Mouse (Mus musculus) G1E (cell line): ENCODE measurements around the gene Asah2. TPM values are rescaled to one million over a fixed set of nuclear protein-coding genes. Genes with fewer than 3 reads are reported as not detected.

Experiments used
- ATAC-seq: 2 replicates; pipeline ENCODE4 v1.8.0; 2016; ENCODE audit warnings: mild to moderate bottlenecking; ENCODE audit not compliant: insufficient number of reproducible peaks, poor library complexity, low FRiP score, severe bottlenecking; ENCODE audit errors: extremely low read depth
- DNase-seq: peaks from one replicate; pipeline ENCODE4 v3.0.0; 2012; ENCODE audit warnings: low spot score
- H3K27me3 ChIP-seq: 2 replicates; pipeline ENCODE4 v1.6.1; 2012; ENCODE audit warnings: mild to moderate bottlenecking, low read length, inconsistent platforms; ENCODE audit not compliant: insufficient read depth
- H3K36me3 ChIP-seq: replicated peaks from 2 replicates; pipeline ENCODE3; 2012; ENCODE audit warnings: mild to moderate bottlenecking, inconsistent platforms
- H3K4me1 ChIP-seq: 2 replicates; pipeline ENCODE4 v1.6.1; 2012; ENCODE audit warnings: low read depth, low read length, inconsistent platforms, mixed read lengths; ENCODE audit not compliant: insufficient read depth
- H3K4me3 ChIP-seq: 2 replicates; pipeline ENCODE4 v1.5.1; 2012; ENCODE audit warnings: low read depth, mild to moderate bottlenecking, inconsistent platforms, low read length, moderate library complexity, mixed read lengths
- H3K9me3 ChIP-seq: replicated peaks from 2 replicates; pipeline ENCODE4 v1.6.1; 2012; ENCODE audit warnings: inconsistent platforms
- CTCF ChIP-seq: IDR thresholded peaks from 2 replicates; pipeline ENCODE4 v1.5.1; 2012; ENCODE audit warnings: low read depth, low read length, inconsistent platforms, mixed read lengths
- GATA1 ChIP-seq: IDR thresholded peaks from 2 replicates; pipeline ENCODE4 v1.6.1; 2012; ENCODE audit warnings: borderline replicate concordance, low read length, inconsistent platforms, mixed read lengths
- GATA2 ChIP-seq: IDR thresholded peaks from 2 replicates; pipeline ENCODE4 v1.6.1; 2012; ENCODE audit warnings: low read depth, low read length, inconsistent platforms, borderline replicate concordance
- POLR2AphosphoS5 ChIP-seq: IDR thresholded peaks from 2 replicates; pipeline ENCODE4 v1.6.1; 2012; ENCODE audit warnings: low read depth, low read length, inconsistent platforms; ENCODE audit not compliant: insufficient replicate concordance
- TAL1 ChIP-seq: conservative IDR thresholded peaks from 2 replicates; pipeline ENCODE4 v1.6.1; 2012; ENCODE audit warnings: low read depth, low read length, inconsistent platforms, mixed read lengths
- polyA plus RNA-seq: library from polyadenylated mRNA; stranded (reverse); fragments of >175 nt; gene quantifications from 2 replicates; pipeline ENCODE4 v1.2.3, GENCODE M21; 2012
- total RNA-seq, 2 experiments: library from RNA; stranded (forward) in 1 of 2; stranded (reverse) in 1 of 2; fragments of 200-1000 nt in 1 of 2; fragments of >200 nt in 1 of 2; fragmentation: Nextera tagmentation in 1 of 2; gene quantifications; 2 replicates each; pipeline ENCODE4 v1.2.3; 2014 to 2017

Asah2 gene
- total RNA-seq (2014; fragmentation: Nextera tagmentation): 0.83 and 3.8 TPM in 2 replicates
- 0.93 and 1.5 TPM in 2 replicates for total RNA-seq (2017)
- polyA plus RNA-seq: 0.04 and 0.07 TPM in 2 replicates

GRCm38 (mm10) chr19:32107771-32108306 lies at the start of gene Asah2:
TSS of gene Asah2 (minus strand) at chr19:32108211.
- no peaks in the 10 kb centered on the region for H3K36me3 ChIP-seq
- H3K27me3 ChIP-seq: peaks cover 32% of the 10 kb centered on the region
- H3K9me3 ChIP-seq: no peaks in the 10 kb centered on the region
- DNase-seq: peak; percentile 50
- TF ChIP-seq GATA1 (no peak), POLR2AphosphoS5 (no peak), GATA2 (no peak), TAL1 (no peak), CTCF (no peak)
- ATAC-seq: peak; percentile 45; the same call in 1 of the 2 replicates
- H3K4me3 ChIP-seq: peak within 1 kb of the TSS; percentile 72
- H3K4me1 ChIP-seq: peaks cover 21% of the 10 kb centered on the region

DNA sequence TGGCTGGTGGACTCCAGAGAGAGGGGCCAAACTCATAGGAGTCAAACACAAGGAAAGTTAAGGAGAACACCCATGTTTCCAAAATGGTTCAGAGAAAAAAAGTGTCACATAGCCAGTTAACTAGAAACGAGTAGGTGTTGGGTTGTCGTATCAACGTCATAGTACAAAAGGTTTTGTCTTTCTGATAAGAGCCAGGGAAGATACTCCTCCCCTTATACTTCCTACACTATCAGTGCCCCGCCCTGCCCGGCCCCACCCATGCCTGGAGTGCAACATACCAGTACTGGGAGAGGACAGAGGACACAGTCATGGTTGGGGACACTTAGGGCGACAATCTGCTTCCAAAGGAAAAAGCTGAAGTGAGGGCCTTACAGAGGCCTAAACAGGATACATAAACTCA lies 49.0 kb upstream of the Asah2 start:
- ATAC-seq (peak; percentile 70), DNase-seq (peak; percentile 74)
- Histone ChIP-seq H3K4me3 (peak overlapping the region; percentile 42; the same call in 1 of the 2 replicates), H3K4me1 (peaks cover 43% of the 10 kb centered on the region), H3K36me3 (peaks cover 75% of the 10 kb centered on the region), H3K27me3 (no peaks in the 10 kb centered on the region), H3K9me3 (no peaks in the 10 kb centered on the region)
- TF ChIP-seq POLR2AphosphoS5 (no peak), TAL1 (no peak), GATA2 (no peak), GATA1 (no peak), CTCF (no peak)

- no peak for TF ChIP-seq TAL1
- no peak for TF ChIP-seq CTCF
- no peak for TF ChIP-seq GATA2
- no peak for TF ChIP-seq GATA1
- no peak for TF ChIP-seq POLR2AphosphoS5
- DNase-seq: no peak
- ATAC-seq: no peak
- H3K4me3 ChIP-seq: no peak overlapping the region
- H3K9me3 ChIP-seq: no peaks in the 10 kb centered on the region
- peaks cover 55% of the 10 kb centered on the region for H3K4me1 ChIP-seq
- no peaks in the 10 kb centered on the region for H3K27me3 ChIP-seq
- H3K36me3 ChIP-seq: peaks cover 70% of the 10 kb centered on the region
These were observed 44.5 kb upstream of the Asah2 start for GRCm38 (mm10) chr19:32152529-32152928.

DNA sequence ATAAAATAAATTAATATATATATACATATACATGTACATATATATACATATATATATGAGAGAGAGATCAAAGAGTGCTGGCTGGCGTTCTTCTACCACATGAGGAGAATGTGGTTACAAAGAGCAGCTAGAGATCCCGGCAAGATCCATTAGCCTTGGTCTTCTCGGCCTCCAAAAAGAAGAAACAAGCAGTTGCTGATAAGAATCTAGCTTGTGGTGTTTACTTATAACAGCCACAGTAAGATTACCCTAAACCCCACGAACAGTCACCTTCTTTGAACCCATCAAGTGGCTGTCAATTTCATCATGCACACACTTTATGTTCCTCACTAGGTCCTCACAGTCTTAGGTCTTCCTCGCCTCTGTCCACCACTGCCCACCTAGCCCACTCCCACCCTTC lies 40.7 kb upstream of the Asah2 start:
- Histone ChIP-seq H3K9me3 (no peaks in the 10 kb centered on the region), H3K36me3 (peaks cover 65% of the 10 kb centered on the region), H3K27me3 (no peaks in the 10 kb centered on the region), H3K4me1 (peaks cover 38% of the 10 kb centered on the region), H3K4me3 (no peak overlapping the region; the same call in 1 of the 2 replicates)
- no peak for TF ChIP-seq CTCF
- 0 out of 2 replicates have a peak, but pooled peaks have one; percentile 43 for TF ChIP-seq GATA2
- DNase-seq: peak; percentile 13
- peak; percentile 45 for ATAC-seq

DNA sequence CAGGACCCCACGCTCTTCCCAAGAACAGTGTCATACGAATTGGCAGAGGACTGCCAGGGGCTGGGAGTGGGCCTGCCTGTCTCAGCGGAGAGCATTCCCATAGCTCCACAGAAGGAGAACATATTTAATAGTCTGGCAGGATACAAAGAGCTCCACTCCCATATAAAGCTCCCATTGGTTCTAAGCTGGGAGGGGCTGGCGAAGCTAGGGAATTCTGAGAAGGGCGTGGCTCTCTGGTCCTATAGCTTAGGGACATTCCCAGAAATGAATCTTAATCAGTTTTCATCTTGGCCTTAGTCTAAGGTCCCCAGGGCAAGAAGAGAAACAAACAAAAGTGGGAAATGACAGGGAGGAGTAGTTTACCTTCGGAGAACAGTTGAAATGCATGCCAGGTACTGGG lies 34.4 kb upstream of the Asah2 start:
- ATAC-seq (no peak), DNase-seq (no peak)
- Histone ChIP-seq H3K36me3 (peaks cover 69% of the 10 kb centered on the region), H3K27me3 (no peaks in the 10 kb centered on the region), H3K4me1 (peaks cover 43% of the 10 kb centered on the region), H3K4me3 (no peak overlapping the region), H3K9me3 (no peaks in the 10 kb centered on the region)
- TF ChIP-seq CTCF (no peak), GATA1 (no peak), TAL1 (no peak), GATA2 (no peak), POLR2AphosphoS5 (no peak)

DNA sequence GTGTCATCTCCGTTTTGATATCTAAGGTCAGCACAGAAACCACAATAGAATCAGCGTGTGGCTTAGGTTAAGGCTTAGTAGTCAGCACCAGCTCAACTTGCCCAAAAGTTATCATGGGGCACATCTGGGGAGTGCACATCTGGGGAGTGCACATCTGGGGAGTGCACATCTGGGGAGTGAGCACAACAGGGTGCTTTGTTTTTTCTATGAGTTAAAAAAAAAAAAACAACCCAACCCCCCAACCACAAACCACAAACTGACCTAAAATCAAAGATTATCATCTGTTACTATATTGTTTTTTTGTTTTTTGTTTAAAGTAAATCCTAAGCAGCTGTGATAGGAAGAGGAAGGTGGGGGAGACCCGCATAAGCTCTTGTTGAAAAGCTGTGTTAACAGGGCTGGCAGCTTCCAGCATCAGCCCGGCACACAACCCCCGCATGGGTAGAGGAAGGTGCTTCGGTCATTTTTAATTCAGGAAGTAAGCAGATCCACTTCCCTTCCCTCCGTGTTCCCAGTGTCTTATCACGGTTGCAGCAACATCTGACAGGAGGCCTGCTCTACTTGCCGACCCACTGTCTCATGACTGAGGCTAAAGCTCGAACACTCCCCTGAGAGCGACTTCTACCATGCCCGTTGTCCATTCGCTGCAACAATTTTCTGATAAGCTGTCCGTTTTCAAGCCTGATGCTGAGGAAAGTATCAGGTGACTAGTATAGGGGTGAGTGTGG lies 30.5 kb upstream of the Asah2 start:
- peaks cover 48% of the 10 kb centered on the region for H3K4me1 ChIP-seq

More for the DNA sequence above, 30.5 kb upstream of the Asah2 start:
- H3K9me3 ChIP-seq: no peaks in the 10 kb centered on the region
- TF ChIP-seq POLR2AphosphoS5 (no peak), TAL1 (peak; percentile 76), GATA1 (no peak), GATA2 (no peak), CTCF (no peak)
- DNase-seq: peak; percentile 39
- peak; percentile 89 for ATAC-seq
- peaks cover 77% of the 10 kb centered on the region for H3K36me3 ChIP-seq
- H3K4me3 ChIP-seq: peak overlapping the region; percentile 52; the same call in 1 of the 2 replicates
- no peaks in the 10 kb centered on the region for H3K27me3 ChIP-seq
